21 mouse cellular contexts compared by ENCODE assay signal in genomic region chr6:78078919-78079318, GRCm38 (mm10).
DNase-seq lines count a peak whose midpoint lies in the region; ATAC-seq lines count a peak whose summit lies in the region.
"Had no signal": no experiment of that assay in that cellular context is flagged by ENCODE, and none has a peak within 500 bp of the region (broad histone marks: within the 10 kb centered on the region; RNA-seq: fewer than 3 reads in every experiment).

No protein-coding gene starts in this region.

- no peaks in the 10 kb centered on the region for H3K27me3 ChIP-seq in heart, embryonic 13.5 days (replicated peaks)
- H3K27me3 ChIP-seq in lung, embryonic 16.5 days (ENCODE audit: control insufficient read depth, insufficient read depth, low read depth, low read length) = no peaks in the 10 kb centered on the region
- H3K27me3 ChIP-seq: embryonic facial prominence, embryonic 12.5 days; limb, embryonic 13.5 days; midbrain, embryonic 12.5 days; neural tube, embryonic 15.5 days had no signal

- no peak for ATAC-seq in heart, embryonic 13.5 days (ENCODE audit: extremely low read depth, insufficient number of reproducible peaks, low FRiP score, low TSS enrichment)
- peak; percentile 73 for ATAC-seq in lung, embryonic 16.5 days (ENCODE audit: low read depth)

- DNase-seq in heart, adult 11 months = no peak
- DNase-seq in kidney, postnatal 10 days = peak; percentile 11
- DNase-seq in kidney, adult 9 months = no peak
- DNase-seq in lung, postnatal 14 days = no peak
- peak; percentile 4 for DNase-seq in brain, embryonic 18.5 days (ENCODE audit: low read depth, low spot score)
- DNase-seq: adrenal gland, postnatal 10 days; B cell, adult 2 months; cerebellum, adult 2 months; gastrocnemius, postnatal 25 days; heart, postnatal 36 days; layer of hippocampus, postnatal 36 days; spleen, adult 18-20 months; thymus, adult 18-20 months had no signal

- H3K4me3 ChIP-seq in heart, embryonic 13.5 days = no peak overlapping the region
- no peak overlapping the region for H3K4me3 ChIP-seq in lung, embryonic 16.5 days (ENCODE audit: low read length)
- H3K4me3 ChIP-seq: embryonic facial prominence, embryonic 12.5 days; limb, embryonic 13.5 days; midbrain, embryonic 12.5 days; myocyte; neural tube, embryonic 15.5 days had no signal

- peak overlapping the region; percentile 8 for H3K27ac ChIP-seq in heart, embryonic 13.5 days (replicated peaks)
- no peak overlapping the region for H3K27ac ChIP-seq in lung, embryonic 16.5 days (ENCODE audit: low read length)
- H3K27ac ChIP-seq: embryonic facial prominence, embryonic 12.5 days; limb, embryonic 13.5 days; liver, embryonic 14.5 days; midbrain, embryonic 12.5 days; neural tube, embryonic 15.5 days had no signal

- no peaks in the 10 kb centered on the region for H3K9me3 ChIP-seq in heart, embryonic 13.5 days
- no peaks in the 10 kb centered on the region for H3K9me3 ChIP-seq in lung, embryonic 16.5 days (ENCODE audit: control insufficient read depth, low read length)
- H3K9me3 ChIP-seq: embryonic facial prominence, embryonic 12.5 days; limb, embryonic 13.5 days; midbrain, embryonic 12.5 days; neural tube, embryonic 15.5 days had no signal

- H3K36me3 ChIP-seq in heart, embryonic 13.5 days = no peaks in the 10 kb centered on the region
- H3K36me3 ChIP-seq in lung, embryonic 16.5 days (ENCODE audit: control insufficient read depth, insufficient read depth, low read length) = no peaks in the 10 kb centered on the region
- H3K36me3 ChIP-seq: embryonic facial prominence, embryonic 12.5 days; limb, embryonic 13.5 days; midbrain, embryonic 12.5 days; neural tube, embryonic 15.5 days had no signal

- H3K4me2 ChIP-seq in heart, embryonic 13.5 days = no peak overlapping the region
- no peak overlapping the region for H3K4me2 ChIP-seq in lung, embryonic 16.5 days (ENCODE audit: low read depth, low read length)
- H3K4me2 ChIP-seq: embryonic facial prominence, embryonic 12.5 days; limb, embryonic 13.5 days; midbrain, embryonic 12.5 days; neural tube, embryonic 15.5 days had no signal

- no peak overlapping the region for H3K9ac ChIP-seq in heart, embryonic 13.5 days
- H3K9ac ChIP-seq in lung, embryonic 16.5 days (ENCODE audit: low read length) = no peak overlapping the region
- H3K9ac ChIP-seq: embryonic facial prominence, embryonic 12.5 days; limb, embryonic 13.5 days; liver, embryonic 14.5 days; midbrain, embryonic 12.5 days; neural tube, embryonic 15.5 days had no signal

- H3K4me1 ChIP-seq in heart, embryonic 13.5 days = no peaks in the 10 kb centered on the region
- H3K4me1 ChIP-seq in lung, embryonic 16.5 days (replicated peaks; ENCODE audit: control insufficient read depth, insufficient read depth, low read length) = no peaks in the 10 kb centered on the region
- H3K4me1 ChIP-seq: embryonic facial prominence, embryonic 12.5 days; limb, embryonic 13.5 days; midbrain, embryonic 12.5 days; neural tube, embryonic 15.5 days had no signal

- 41% methylated on average over 4 of the region's 4 CpGs for WGBS in heart, embryonic 13.5 days
- 43% methylated on average over 4 of the region's 4 CpGs for WGBS in lung, embryonic 16.5 days

Comparison
In these comparisons a context has a peak if more than half of its experiments do, and no peak if none do; other contexts are left out.
1. DNase-seq: peak in kidney, postnatal 10 days (single experiment) and brain, embryonic 18.5 days (single experiment); none in heart, adult 11 months (single experiment), kidney, adult 9 months (single experiment) and lung, postnatal 14 days (single experiment).